Mouse (Mus musculus) liver, adult 2 months (tissue): ENCODE measurements around the gene Lum.

Source experiments
- CTCF ChIP-seq: fragments of 200-500 bp; IDR thresholded peaks from 2 replicates; pipeline ENCODE4 v1.5.1; 2011; ENCODE audit warnings: low read depth, low read length, control low read depth
- POLR2A ChIP-seq: fragments of 200-500 bp; IDR thresholded peaks from 2 replicates; pipeline ENCODE4 v1.6.1; 2011; ENCODE audit warnings: low read length, control low read depth; ENCODE audit not compliant: insufficient read depth; ENCODE audit errors: extremely low read depth

GRCm38 (mm10) chr10:97591685-97592084, 26.8 kb downstream of the Lum start:
- TF ChIP-seq POLR2A (no peak), CTCF (no peak)
